Mouse (Mus musculus) MEL-GATA-1-ER (cell line): ENCODE data around the gene Dmrt1.

ENCODE experiments used
- DNase-seq: peaks from one replicate; pipeline ENCODE4 v3.0.0-alpha.2; 2012; ENCODE audit warnings: low read depth; ENCODE audit errors: extremely low read depth

Gene Dmrt1

GRCm38 (mm10) chr19:25564430-25564829, 59.0 kb downstream of the Dmrt1 start:
- no peak for DNase-seq

GRCm38 (mm10) chr19:25569778-25570177, 64.4 kb downstream of the Dmrt1 start:
- DNase-seq = no peak

GRCm38 (mm10) chr19:25574431-25574830, 69.0 kb downstream of the Dmrt1 start:
- DNase-seq = no peak

- no peak for DNase-seq
Observed at GRCm38 (mm10) chr19:25574981-25575814, 69.8 kb downstream of the Dmrt1 start.

GRCm38 (mm10) chr19:25578358-25578757, 72.9 kb downstream of the Dmrt1 start:
- no peak for DNase-seq

GRCm38 (mm10) chr19:25579440-25579839, 74.0 kb downstream of the Dmrt1 start:
- DNase-seq = no peak

GRCm38 (mm10) chr19:25597717-25598232, 92.4 kb downstream of the Dmrt1 start:
- no peak for DNase-seq

GRCm38 (mm10) chr19:25598626-25599025, 93.2 kb downstream of the Dmrt1 start:
- DNase-seq = no peak

- DNase-seq = no peak
Observed at GRCm38 (mm10) chr19:25601966-25602365, 96.5 kb downstream of the Dmrt1 start.

- no peak for DNase-seq
Observed at GRCm38 (mm10) chr19:25607461-25608205, 102.2 kb downstream of the Dmrt1 start.

GRCm38 (mm10) chr19:25608206-25608580, 102.8 kb downstream of the Dmrt1 start:
- no peak for DNase-seq

- DNase-seq = no peak
Observed at GRCm38 (mm10) chr19:25608961-25609850, 103.8 kb downstream of the Dmrt1 start.

GRCm38 (mm10) chr19:25610015-25610410, 104.6 kb downstream of the Dmrt1 start, which contains the start of gene Dmrt3:
Dmrt3 (plus strand) TSS chr19:25610301.
- DNase-seq = no peak

GRCm38 (mm10) chr19:25610411-25611111, 105.1 kb downstream of the Dmrt1 start:
- no peak for DNase-seq

GRCm38 (mm10) chr19:25611116-25611515, 105.7 kb downstream of the Dmrt1 start:
- no peak for DNase-seq

GRCm38 (mm10) chr19:25611876-25612805, 106.7 kb downstream of the Dmrt1 start:
- no peak for DNase-seq

GRCm38 (mm10) chr19:25612806-25613295, 107.4 kb downstream of the Dmrt1 start:
- no peak for DNase-seq

- no peak for DNase-seq
Observed at GRCm38 (mm10) chr19:25613476-25614300, 108.3 kb downstream of the Dmrt1 start.
